Mouse (Mus musculus): ENCODE data around the gene Tuba1a. TPM values are rescaled to one million over a fixed set of nuclear protein-coding genes. Genes with fewer than 3 reads are reported as not detected.
"Not testable (repeated sequence)": the region's sequence is repeated elsewhere in the genome, so short reads cannot be mapped to it uniquely, and the experiment has no call there.

Gene Tuba1a
- polyA plus RNA-seq, 1 experiment from 2014 or later, result 1,516 TPM

- Histone ChIP-seq H3K4me1 (ENCODE audit: control insufficient read depth, insufficient read depth, low read length) (peaks cover 2% of the 10 kb centered on the region; the same call in 1 of the 2 replicates), H3K36me3 (ENCODE audit: control insufficient read depth, insufficient read depth, low read length) (peaks cover 4% of the 10 kb centered on the region; the same call in 1 of the 2 replicates), H3K4me2 (ENCODE audit: low read depth, severe bottlenecking) (no peak overlapping the region), H3K9me3 (ENCODE audit: control insufficient read depth, low read length) (no peaks in the 10 kb centered on the region), H3K9ac (ENCODE audit: low read length) (no peak overlapping the region), H3K4me3 (ENCODE audit: low read depth, low read length) (no peak overlapping the region), H3K27ac (replicated peaks; ENCODE audit: low read depth, low read length) (no peak overlapping the region), H3K27me3 (ENCODE audit: control insufficient read depth, insufficient read depth, low read length) (no peaks in the 10 kb centered on the region)
- ATAC-seq (ENCODE audit: insufficient number of reproducible peaks, low FRiP score, low TSS enrichment, low read depth), result no peak
- DNase-seq (ENCODE audit: low spot score), result no peak
- WGBS, result 78% methylated on average over 5 of the region's 5 CpGs
These were observed 25.9 kb downstream of the Tuba1a start for GRCm38 (mm10) chr15:98927566-98927965.

- Histone ChIP-seq H3K4me1 (ENCODE audit: control insufficient read depth, insufficient read depth, low read length) (peaks cover 2% of the 10 kb centered on the region; the same call in 1 of the 2 replicates), H3K9me3 (ENCODE audit: control insufficient read depth, low read length) (no peaks in the 10 kb centered on the region), H3K4me2 (ENCODE audit: low read depth, severe bottlenecking) (no peak overlapping the region), H3K4me3 (ENCODE audit: low read depth, low read length) (no peak overlapping the region), H3K27ac (replicated peaks; ENCODE audit: low read depth, low read length) (no peak overlapping the region), H3K27me3 (ENCODE audit: control insufficient read depth, insufficient read depth, low read length) (no peaks in the 10 kb centered on the region), H3K36me3 (ENCODE audit: control insufficient read depth, insufficient read depth, low read length) (no peaks in the 10 kb centered on the region), H3K9ac (ENCODE audit: low read length) (no peak overlapping the region)
- no peak for DNase-seq (ENCODE audit: low spot score)
- 74% methylated on average over 3 of the region's 3 CpGs for WGBS
- ATAC-seq (ENCODE audit: insufficient number of reproducible peaks, low FRiP score, low TSS enrichment, low read depth), result no peak
These were observed 28.8 kb downstream of the Tuba1a start for GRCm38 (mm10) chr15:98924682-98925081.

- H3K27ac ChIP-seq (replicated peaks; ENCODE audit: low read depth, low read length), result no peak overlapping the region
- no peaks in the 10 kb centered on the region for H3K27me3 ChIP-seq (ENCODE audit: control insufficient read depth, insufficient read depth, low read length)
- DNase-seq (ENCODE audit: low spot score) (no peak), ATAC-seq (ENCODE audit: insufficient number of reproducible peaks, low FRiP score, low TSS enrichment, low read depth) (no peak)
- H3K9ac ChIP-seq (ENCODE audit: low read length), result no peak overlapping the region
- no peaks in the 10 kb centered on the region for H3K4me1 ChIP-seq (ENCODE audit: control insufficient read depth, insufficient read depth, low read length)
- no peak overlapping the region for H3K4me3 ChIP-seq (ENCODE audit: low read depth, low read length)
- H3K36me3 ChIP-seq (ENCODE audit: control insufficient read depth, insufficient read depth, low read length), result no peaks in the 10 kb centered on the region
- H3K9me3 ChIP-seq (ENCODE audit: control insufficient read depth, low read length), result no peaks in the 10 kb centered on the region
- WGBS, result 87% methylated on average over 2 of the region's 2 CpGs
- no peak overlapping the region for H3K4me2 ChIP-seq (ENCODE audit: low read depth, severe bottlenecking)
These were observed 30.4 kb downstream of the Tuba1a start for GRCm38 (mm10) chr15:98923031-98923537.

GRCm38 (mm10) chr15:98922581-98922980 is 30.9 kb downstream of the Tuba1a start:
- Histone ChIP-seq H3K9ac (ENCODE audit: low read length) (no peak overlapping the region), H3K4me2 (ENCODE audit: low read depth, severe bottlenecking) (no peak overlapping the region), H3K4me1 (ENCODE audit: control insufficient read depth, insufficient read depth, low read length) (no peaks in the 10 kb centered on the region), H3K27ac (replicated peaks; ENCODE audit: low read depth, low read length) (no peak overlapping the region), H3K4me3 (ENCODE audit: low read depth, low read length) (no peak overlapping the region), H3K27me3 (ENCODE audit: control insufficient read depth, insufficient read depth, low read length) (no peaks in the 10 kb centered on the region), H3K9me3 (ENCODE audit: control insufficient read depth, low read length) (no peaks in the 10 kb centered on the region), H3K36me3 (ENCODE audit: control insufficient read depth, insufficient read depth, low read length) (no peaks in the 10 kb centered on the region)
- no peak for DNase-seq (ENCODE audit: low spot score)
- ATAC-seq (ENCODE audit: insufficient number of reproducible peaks, low FRiP score, low TSS enrichment, low read depth), result no peak
- 59% methylated on average over 3 of the region's 3 CpGs for WGBS

- no peak overlapping the region for H3K27ac ChIP-seq (replicated peaks; ENCODE audit: low read depth, low read length)
- no peaks in the 10 kb centered on the region for H3K9me3 ChIP-seq (ENCODE audit: control insufficient read depth, low read length)
- 82% methylated on average over 5 of the region's 5 CpGs for WGBS
- no peaks in the 10 kb centered on the region for H3K36me3 ChIP-seq (ENCODE audit: control insufficient read depth, insufficient read depth, low read length)
- H3K9ac ChIP-seq (ENCODE audit: low read length), result no peak overlapping the region
- H3K4me3 ChIP-seq (ENCODE audit: low read depth, low read length), result no peak overlapping the region
- peaks cover 4% of the 10 kb centered on the region for H3K4me1 ChIP-seq (ENCODE audit: control insufficient read depth, insufficient read depth, low read length)
- DNase-seq (ENCODE audit: low spot score), result no peak
- H3K4me2 ChIP-seq (ENCODE audit: low read depth, severe bottlenecking), result no peak overlapping the region
- no peaks in the 10 kb centered on the region for H3K27me3 ChIP-seq (ENCODE audit: control insufficient read depth, insufficient read depth, low read length)
- ATAC-seq (ENCODE audit: insufficient number of reproducible peaks, low FRiP score, low TSS enrichment, low read depth), result no peak
These were observed 32.0 kb downstream of the Tuba1a start for GRCm38 (mm10) chr15:98921510-98921909.

GRCm38 (mm10) chr15:98918499-98918895 is 35.0 kb downstream of the Tuba1a start:
- not testable (repeated sequence) for H3K27ac ChIP-seq (replicated peaks; ENCODE audit: low read depth, low read length); DNase-seq (ENCODE audit: low spot score); ATAC-seq (ENCODE audit: insufficient number of reproducible peaks, low FRiP score, low TSS enrichment, low read depth); H3K4me1 ChIP-seq (ENCODE audit: control insufficient read depth, insufficient read depth, low read length); H3K27me3 ChIP-seq (ENCODE audit: control insufficient read depth, insufficient read depth, low read length); H3K36me3 ChIP-seq (ENCODE audit: control insufficient read depth, insufficient read depth, low read length); H3K9me3 ChIP-seq (ENCODE audit: control insufficient read depth, low read length)
- H3K4me2 ChIP-seq (ENCODE audit: low read depth, severe bottlenecking), result peak overlapping the region; percentile 80
- 27% methylated on average over 8 of the region's 8 CpGs for WGBS
- peak overlapping the region; percentile 95 for H3K4me3 ChIP-seq (ENCODE audit: low read depth, low read length)
- H3K9ac ChIP-seq (ENCODE audit: low read length), result peak overlapping the region; percentile 83; the same call in 1 of the 2 replicates

- Histone ChIP-seq H3K4me1 (ENCODE audit: control insufficient read depth, insufficient read depth, low read length) (peaks cover 6% of the 10 kb centered on the region), H3K36me3 (ENCODE audit: control insufficient read depth, insufficient read depth, low read length) (peaks cover 2% of the 10 kb centered on the region; the same call in 1 of the 2 replicates), H3K9ac (ENCODE audit: low read length) (peak within 1 kb of the TSS; percentile 83), H3K9me3 (ENCODE audit: control insufficient read depth, low read length) (no peaks in the 10 kb centered on the region), H3K4me2 (ENCODE audit: low read depth, severe bottlenecking) (peak within 1 kb of the TSS; percentile 80), H3K4me3 (ENCODE audit: low read depth, low read length) (peak within 1 kb of the TSS; percentile 95), H3K27ac (replicated peaks; ENCODE audit: low read depth, low read length) (peak within 1 kb of the TSS; percentile 90), H3K27me3 (ENCODE audit: control insufficient read depth, insufficient read depth, low read length) (no peaks in the 10 kb centered on the region)
- WGBS, result under 1% methylated on average over 73 of the region's 82 CpGs
- ATAC-seq (ENCODE audit: insufficient number of reproducible peaks, low FRiP score, low TSS enrichment, low read depth) (peak; percentile 99), DNase-seq (ENCODE audit: low spot score) (peak; percentile 99)
These were observed 35.7 kb downstream of the Tuba1a start, which contains the start of gene Lmbr1l for GRCm38 (mm10) chr15:98917538-98918498. Lmbr1l (minus strand) TSS chr15:98918231.

- WGBS, result 0% methylated on average over 14 of the region's 14 CpGs
- ATAC-seq (ENCODE audit: insufficient number of reproducible peaks, low FRiP score, low TSS enrichment, low read depth) (no peak), DNase-seq (ENCODE audit: low spot score) (no peak)
These were observed 36.4 kb downstream of the Tuba1a start for GRCm38 (mm10) chr15:98917091-98917490.

More at GRCm38 (mm10) chr15:98917091-98917490, 36.4 kb downstream of the Tuba1a start:
- Histone ChIP-seq H3K27me3 (ENCODE audit: control insufficient read depth, insufficient read depth, low read length) (no peaks in the 10 kb centered on the region), H3K4me2 (ENCODE audit: low read depth, severe bottlenecking) (peak overlapping the region; percentile 80), H3K9me3 (ENCODE audit: control insufficient read depth, low read length) (no peaks in the 10 kb centered on the region), H3K9ac (ENCODE audit: low read length) (peak overlapping the region; percentile 83), H3K36me3 (ENCODE audit: control insufficient read depth, insufficient read depth, low read length) (peaks cover 7% of the 10 kb centered on the region), H3K4me3 (ENCODE audit: low read depth, low read length) (peak overlapping the region; percentile 95), H3K4me1 (ENCODE audit: control insufficient read depth, insufficient read depth, low read length) (peaks cover 6% of the 10 kb centered on the region), H3K27ac (replicated peaks; ENCODE audit: low read depth, low read length) (no peak overlapping the region)
